Mouse (Mus musculus) cerebellum, adult 11 months (tissue): Measurements from ENCODE around the gene Cnih1.
"Not testable (repeated sequence)": the region's sequence is repeated elsewhere in the genome, so short reads cannot be mapped to it uniquely, and the experiment has no call there.

Source experiments
- DNase-seq: peaks from one replicate; pipeline ENCODE4 v3.0.0; 2022

The Cnih1 gene

GRCm38 (mm10) chr14:46787787-46788504 is at the start of gene Cnih1:
TSS of gene Cnih1 (minus strand) at chr14:46788411.
- DNase-seq, result peak; percentile 90

- no peak for DNase-seq
Measured at GRCm38 (mm10) chr14:46832354-46833272, 44.4 kb upstream of the Cnih1 start.

- peak; percentile 95 for DNase-seq
Measured at GRCm38 (mm10) chr14:46831837-46832333, 43.7 kb upstream of the Cnih1 start, which contains the start of gene Cgrrf1. TSS of gene Cgrrf1 (plus strand) at chr14:46832125.

- DNase-seq, result no peak
Measured at GRCm38 (mm10) chr14:46831295-46831694, 43.1 kb upstream of the Cnih1 start.

- DNase-seq, result no peak
Measured at GRCm38 (mm10) chr14:46827430-46827829, 39.2 kb upstream of the Cnih1 start.

- DNase-seq, result no peak
Measured at GRCm38 (mm10) chr14:46823996-46824395, 35.8 kb upstream of the Cnih1 start.

- DNase-seq, result peak; percentile 95
Measured at GRCm38 (mm10) chr14:46821873-46822716, 33.9 kb upstream of the Cnih1 start, which contains the start of gene Gmfb. TSS of gene Gmfb (minus strand) at chr14:46822242.

- DNase-seq, result peak; percentile 19
Measured at GRCm38 (mm10) chr14:46821271-46821872, 33.2 kb upstream of the Cnih1 start.

GRCm38 (mm10) chr14:46819961-46820360 is 31.8 kb upstream of the Cnih1 start:
- not testable (repeated sequence) for DNase-seq

GRCm38 (mm10) chr14:46818743-46819142 is 30.5 kb upstream of the Cnih1 start:
- no peak for DNase-seq

- no peak for DNase-seq
Measured at GRCm38 (mm10) chr14:46816916-46817622, 28.9 kb upstream of the Cnih1 start.

GRCm38 (mm10) chr14:46815640-46816039 is 27.4 kb upstream of the Cnih1 start:
- DNase-seq, result no peak

GRCm38 (mm10) chr14:46807927-46808326 is 19.7 kb upstream of the Cnih1 start:
- DNase-seq, result no peak

- no peak for DNase-seq
Measured at GRCm38 (mm10) chr14:46806186-46806585, 18.0 kb upstream of the Cnih1 start.

GRCm38 (mm10) chr14:46803791-46804190 is 15.6 kb upstream of the Cnih1 start:
- DNase-seq, result no peak

- no peak for DNase-seq
Measured at GRCm38 (mm10) chr14:46803259-46803658, 15.0 kb upstream of the Cnih1 start.

- DNase-seq, result no peak
Measured at GRCm38 (mm10) chr14:46800684-46801345, 12.6 kb upstream of the Cnih1 start.

- no peak for DNase-seq
Measured at GRCm38 (mm10) chr14:46794157-46794556, 5.9 kb upstream of the Cnih1 start.

- DNase-seq, result no peak
Measured at GRCm38 (mm10) chr14:46790723-46791122, 2.5 kb upstream of the Cnih1 start.

GRCm38 (mm10) chr14:46790303-46790702 is 2.1 kb upstream of the Cnih1 start:
- no peak for DNase-seq

GRCm38 (mm10) chr14:46788505-46788901 is 292 bp upstream of the Cnih1 start:
- peak; percentile 15 for DNase-seq
